Mouse (Mus musculus): ENCODE results near the gene Nptx1. TPM values are rescaled to one million over a fixed set of nuclear protein-coding genes. Genes with fewer than 3 reads are reported as not detected.

The Nptx1 gene
- total RNA-seq, 2 experiments from 2014 or later: 0.26 to 0.34 TPM

GRCm38 (mm10) chr11:119503675-119504074 is 43.9 kb downstream of the Nptx1 start:
- intact Hi-C loops (cut with DNase I): loop anchor here (1.0 to 10.0 kb wide), 4 partner anchors 114 to 481 kb away; no protein-coding TSS in a partner anchor
- peak; percentile 14 for DNase-seq (ENCODE audit: low spot score)

- intact Hi-C loops (cut with DNase I): loop anchor here (5.0 to 10.0 kb wide), 3 partner anchors 117 to 485 kb away; no protein-coding TSS in a partner anchor
Measured at GRCm38 (mm10) chr11:119500011-119500410, 47.5 kb downstream of the Nptx1 start.

GRCm38 (mm10) chr11:119499297-119499696 is 48.3 kb downstream of the Nptx1 start:
- intact Hi-C loops (cut with DNase I): no loop called here

More at GRCm38 (mm10) chr11:119500011-119500410, 47.5 kb downstream of the Nptx1 start:
- DNase-seq (ENCODE audit: low spot score): no peak

GRCm38 (mm10) chr11:119497451-119497850 is 50.1 kb downstream of the Nptx1 start:
- DNase-seq (ENCODE audit: low spot score): no peak
- intact Hi-C loops (cut with DNase I): no loop called here

More at GRCm38 (mm10) chr11:119499297-119499696, 48.3 kb downstream of the Nptx1 start:
- no peak for DNase-seq (ENCODE audit: low spot score)

GRCm38 (mm10) chr11:119496147-119496546 is 51.4 kb downstream of the Nptx1 start:
- no peak for DNase-seq (ENCODE audit: low spot score)
- intact Hi-C loops (cut with DNase I): no loop called here

- intact Hi-C loops (cut with DNase I): loop anchor here (5.0 kb wide), 1 partner anchor 151 kb away; no protein-coding TSS in a partner anchor
- no peak for DNase-seq (ENCODE audit: low spot score)
Measured at GRCm38 (mm10) chr11:119493516-119493915, 54.0 kb downstream of the Nptx1 start.

GRCm38 (mm10) chr11:119492830-119493229 is 54.7 kb downstream of the Nptx1 start:
- intact Hi-C loops (cut with DNase I): loop anchor here (5.0 kb wide), 1 partner anchor 151 kb away; no protein-coding TSS in a partner anchor
- DNase-seq (ENCODE audit: low spot score): no peak

- no peak for DNase-seq (ENCODE audit: low spot score)
- intact Hi-C loops (cut with DNase I): loop anchor here (5.0 kb wide), 1 partner anchor 149 kb away; no protein-coding TSS in a partner anchor
Measured at GRCm38 (mm10) chr11:119491690-119492087, 55.9 kb downstream of the Nptx1 start.

GRCm38 (mm10) chr11:119490861-119491689 is 56.5 kb downstream of the Nptx1 start, which contains the start of gene Endov:
Endov (plus strand) TSS chr11:119491347.
- intact Hi-C loops (cut with DNase I): loop anchor here (5.0 kb wide), 1 partner anchor 149 kb away; no protein-coding TSS in a partner anchor
- DNase-seq (ENCODE audit: low spot score): peak; percentile 91

Other genes starting within 250 kb of the Nptx1 start
- gene Eif4a3, start 247.7 kb downstream of the Nptx1 start, total RNA-seq (2021): 10 to 100 TPM; 64.8 to 67.6 TPM
- under 1 TPM; 0.08 to 0.10 TPM for gene Card14, start 240.0 kb downstream of the Nptx1 start, total RNA-seq (2021)
- gene Sgsh, start 192.2 kb downstream of the Nptx1 start, total RNA-seq (2021): 1 to 10 TPM; 4.8 to 5.1 TPM
- gene Slc26a11, start 192.2 kb downstream of the Nptx1 start, total RNA-seq (2021): 1 to 10 TPM; 2.3 to 2.8 TPM
- 10 to 100 TPM; 14.6 TPM for gene Rnf213, start 154.7 kb downstream of the Nptx1 start, total RNA-seq (2021)
- 10 to 100 TPM in 1 of 2 experiments, 1 to 10 TPM in 1; 7.1 to 10.3 TPM for gene Endov, start 56.4 kb downstream of the Nptx1 start, total RNA-seq (2021)
- gene Rptor, start 55.2 kb upstream of the Nptx1 start, total RNA-seq (2021): 10 to 100 TPM; 32.5 to 34.4 TPM

Data from heart, postnatal 25 days (tissue).